Mouse (Mus musculus) neutrophil, adult 83 days (primary cell): ENCODE results near the gene 1700010I14Rik. TPM values are rescaled to one million over a fixed set of nuclear protein-coding genes. Genes with fewer than 3 reads are reported as not detected.

Source experiments
- total RNA-seq, 2 experiments: library from RNA; stranded (reverse); gene quantifications; one replicate each; pipeline ENCODE4 v1.2.4; 2023

1700010I14Rik gene
- 1 to 10 TPM; 3.6 to 4.7 TPM for total RNA-seq

DNA sequence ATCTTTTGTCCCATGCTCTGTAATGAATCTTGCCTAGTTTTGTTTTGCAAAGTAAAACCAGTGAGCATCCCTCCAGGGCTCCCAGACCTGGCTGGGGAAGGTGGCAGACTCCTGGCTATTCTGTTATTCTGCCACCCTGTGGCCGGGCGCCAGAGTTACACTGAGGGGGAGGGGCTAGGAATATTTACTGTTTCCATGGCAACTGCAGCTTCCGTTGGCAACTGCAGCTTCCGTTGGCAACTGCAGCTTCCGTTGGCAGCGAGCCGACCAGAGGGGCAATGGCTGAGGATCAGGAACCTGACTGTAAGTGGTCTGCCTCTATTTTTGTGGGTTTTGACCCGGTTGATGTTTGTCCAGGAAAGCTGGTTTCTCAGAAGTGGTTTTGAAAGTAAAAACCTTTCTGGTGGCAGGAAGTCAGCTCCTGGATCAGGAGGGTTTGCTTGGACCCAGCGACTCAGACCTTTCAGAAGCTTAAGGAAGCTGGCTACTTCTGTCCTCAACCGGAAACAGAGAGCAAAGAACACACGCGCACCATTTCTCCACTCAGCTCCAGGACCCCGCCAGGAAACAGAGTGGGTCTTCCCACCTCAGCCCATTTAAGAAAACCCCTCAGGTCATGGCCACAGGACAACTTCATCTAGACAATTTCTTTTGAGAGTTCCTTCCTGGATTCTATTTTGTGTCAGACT, at the start of gene 1700010I14Rik:
1700010I14Rik (plus strand) TSS at position 215 of the 689 bp plus-strand sequence.

